Mouse (Mus musculus) liver, embryonic 14.5 days (tissue): ENCODE data around the gene Pde9a. TPM values are rescaled to one million over a fixed set of nuclear protein-coding genes. Genes with fewer than 3 reads are reported as not detected.

Experiments
- ATAC-seq: fragments of 200-750 bp; cut with Nextera tagmentation; 2 replicates; pipeline ENCODE4 v1.8.0; 2017; ENCODE audit warnings: moderate number of reproducible peaks, mild to moderate bottlenecking, moderate library complexity; ENCODE audit not compliant: insufficient read depth
- DNase-seq, 3 experiments: peaks; one replicate each; pipeline ENCODE4 v3.0.0-alpha.2; 2012 to 2013; ENCODE audit warnings: low read depth in 3 of 3, low spot score in 3 of 3
- H3K27ac ChIP-seq: fragments of 300-500 bp; sonication (generic); 2 replicates; pipeline ENCODE4 v1.5.1; 2014; ENCODE audit warnings: moderate library complexity, mild to moderate bottlenecking, control low read depth, inconsistent platforms
- H3K27me3 ChIP-seq: fragments of 300-500 bp; sonication (generic); 2 replicates; pipeline ENCODE4 v1.6.1; 2014; ENCODE audit warnings: mild to moderate bottlenecking, low read length, moderate library complexity; ENCODE audit not compliant: control insufficient read depth, insufficient read depth
- H3K36me3 ChIP-seq: fragments of 300-500 bp; sonication (generic); replicated peaks from 2 replicates; pipeline ENCODE4 v1.6.1; 2014; ENCODE audit warnings: low read depth; ENCODE audit not compliant: control insufficient read depth, insufficient read depth
- H3K4me1 ChIP-seq, 2 experiments: fragments of 200-500 bp in 1 of 2; fragments of 300-500 bp in 1 of 2; sonication (generic) in 1 of 2; replicated peaks; 2 replicates each; pipeline ENCODE4 v1.6.1; 2012 to 2014; ENCODE audit warnings: antibody characterized with exemption in 1 of 2, inconsistent platforms in 1 of 2, low read length in 1 of 2; ENCODE audit not compliant: control insufficient read depth in 2 of 2, insufficient read depth in 2 of 2
- H3K4me2 ChIP-seq: fragments of 300-500 bp; sonication (generic); 2 replicates; pipeline ENCODE4 v1.6.1; 2014; ENCODE audit warnings: low read depth, mild to moderate bottlenecking, control low read depth, moderate library complexity
- H3K4me3 ChIP-seq, 2 experiments: fragments of 200-500 bp in 1 of 2; fragments of 300-500 bp in 1 of 2; sonication (generic) in 1 of 2; 2 replicates each; pipeline ENCODE4 v1.5.1; 2012 to 2014; ENCODE audit warnings: low read depth in 2 of 2, low read length in 2 of 2, mild to moderate bottlenecking in 2 of 2, control low read depth in 1 of 2, inconsistent platforms in 1 of 2, moderate library complexity in 1 of 2; ENCODE audit not compliant: insufficient read depth in 1 of 2
- H3K9ac ChIP-seq: fragments of 300-500 bp; sonication (generic); replicated peaks from 2 replicates; pipeline ENCODE4 v1.6.1; 2014; ENCODE audit warnings: mild to moderate bottlenecking, control low read depth, moderate library complexity
- H3K9me3 ChIP-seq: fragments of 300-500 bp; sonication (generic); 2 replicates; pipeline ENCODE4 v1.6.1; 2016; ENCODE audit warnings: low read length, mixed read lengths; ENCODE audit not compliant: control insufficient read depth
- CTCF ChIP-seq: IDR thresholded peaks from 2 replicates; pipeline ENCODE4 v1.5.1; 2016; ENCODE audit warnings: antibody characterized with exemption, low read depth, control low read depth
- EP300 ChIP-seq: IDR thresholded peaks from 2 replicates; pipeline ENCODE4 v1.6.1; 2016; ENCODE audit warnings: antibody characterized with exemption, low read depth
- WGBS: fragments of 180-500 bp; shearing (Covaris S2); extraction: QIAGEN DNeasy Blood & Tissue Kit; methylation state at CpG from one replicate; pipeline ENCODE4 v1.1.7; 2014; ENCODE audit not compliant: insufficient replicate concordance; 5-methylcytosine and 5-hydroxymethylcytosine counted together
- polyA plus RNA-seq, 2 experiments: library from polyadenylated mRNA; depleted of rRNA in 1 of 2; stranded (reverse) in 1 of 2; unstranded in 1 of 2; fragments of >200 nt; fragmentation: Nextera tagmentation in 1 of 2; extraction: Ambion mirVana in 1 of 2; gene quantifications; 2 replicates each; pipeline versions ENCODE4 v1.2.1 to v1.2.3; 2012 to 2014

Pde9a gene
- polyA plus RNA-seq, 2 experiments, result 2.8 to 3.6 TPM

GRCm38 (mm10) chr17:31470766-31471418 is 84.9 kb downstream of the Pde9a start:
- no peak overlapping the region for H3K27ac ChIP-seq
- no peak overlapping the region for H3K4me2 ChIP-seq
- H3K36me3 ChIP-seq, result no peaks in the 10 kb centered on the region
- TF ChIP-seq CTCF, result no peak
- no peak for TF ChIP-seq EP300
- DNase-seq (no peak), ATAC-seq (no peak)
- no peaks in the 10 kb centered on the region for H3K4me1 ChIP-seq
- no peak overlapping the region for H3K9ac ChIP-seq
- 70% methylated on average over 5 of the region's 5 CpGs for WGBS
- H3K27me3 ChIP-seq, result no peaks in the 10 kb centered on the region
- H3K9me3 ChIP-seq, result no peaks in the 10 kb centered on the region
- H3K4me3 ChIP-seq, result no peak overlapping the region

DNA sequence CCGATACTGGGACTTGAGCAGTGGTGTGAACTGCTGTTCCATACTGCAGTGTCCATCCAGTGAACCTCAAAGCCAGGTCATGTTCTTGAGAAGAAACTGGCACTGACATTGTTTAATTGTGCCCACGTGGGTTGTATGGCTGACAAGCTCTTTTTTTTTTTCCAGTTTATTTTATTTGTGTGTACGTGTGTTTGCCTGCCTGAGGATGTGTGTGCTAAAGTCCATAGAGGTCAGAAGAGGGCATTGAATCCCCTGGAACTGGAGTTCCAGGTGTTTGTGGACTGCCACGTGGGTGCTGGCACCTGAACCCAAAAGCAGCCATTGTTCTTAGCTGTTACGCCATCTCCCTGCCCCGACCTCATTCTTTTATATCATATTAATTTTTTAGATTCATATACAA is 88.4 kb downstream of the Pde9a start:
- Histone ChIP-seq H3K4me3 (no peak overlapping the region), H3K27me3 (no peaks in the 10 kb centered on the region), H3K9ac (no peak overlapping the region), H3K36me3 (no peaks in the 10 kb centered on the region), H3K27ac (no peak overlapping the region), H3K4me2 (no peak overlapping the region), H3K9me3 (no peaks in the 10 kb centered on the region), H3K4me1 (peaks cover 0 to 3% of the 10 kb centered on the region in 2 experiments; a peak in 1 of 4 replicates)
- DNase-seq (no peak), ATAC-seq (no peak)
- WGBS, result 55% methylated on average over 6 of the region's 6 CpGs
- TF ChIP-seq CTCF (no peak), EP300 (no peak)

GRCm38 (mm10) chr17:31478606-31479005 is 92.6 kb downstream of the Pde9a start:
- Histone ChIP-seq H3K4me2 (no peak overlapping the region), H3K27me3 (no peaks in the 10 kb centered on the region), H3K9me3 (no peaks in the 10 kb centered on the region), H3K36me3 (no peaks in the 10 kb centered on the region), H3K4me1 (peaks cover 0 to 3% of the 10 kb centered on the region in 2 experiments; a peak in 1 of 4 replicates), H3K27ac (no peak overlapping the region), H3K9ac (no peak overlapping the region), H3K4me3 (no peak overlapping the region)
- no peak for TF ChIP-seq EP300
- no peak for TF ChIP-seq CTCF
- 57% methylated on average over 7 of the region's 7 CpGs for WGBS
- DNase-seq, result no peak
- ATAC-seq, result no peak

- DNase-seq, result no peak
- no peak for TF ChIP-seq CTCF
- no peak for TF ChIP-seq EP300
These were observed 93.3 kb downstream of the Pde9a start for GRCm38 (mm10) chr17:31479108-31479844.

GRCm38 (mm10) chr17:31486616-31487198 is 100.7 kb downstream of the Pde9a start:
- H3K27me3 ChIP-seq, result no peaks in the 10 kb centered on the region
- H3K4me3 ChIP-seq, result no peak overlapping the region
- 72% methylated on average over 10 of the region's 10 CpGs for WGBS
- DNase-seq (no peak), ATAC-seq (no peak)
- no peaks in the 10 kb centered on the region for H3K36me3 ChIP-seq
- no peak overlapping the region for H3K27ac ChIP-seq
- TF ChIP-seq CTCF, result no peak
- TF ChIP-seq EP300, result no peak
- no peaks in the 10 kb centered on the region for H3K4me1 ChIP-seq
- no peaks in the 10 kb centered on the region for H3K9me3 ChIP-seq
- H3K9ac ChIP-seq, result no peak overlapping the region
- H3K4me2 ChIP-seq, result no peak overlapping the region

More at GRCm38 (mm10) chr17:31479108-31479844, 93.3 kb downstream of the Pde9a start:
- Histone ChIP-seq H3K27ac (no peak overlapping the region), H3K36me3 (no peaks in the 10 kb centered on the region), H3K4me3 (no peak overlapping the region), H3K4me1 (peaks cover 0 to 3% of the 10 kb centered on the region in 2 experiments; a peak in 1 of 4 replicates), H3K9me3 (no peaks in the 10 kb centered on the region), H3K4me2 (no peak overlapping the region), H3K9ac (no peak overlapping the region), H3K27me3 (no peaks in the 10 kb centered on the region)
- 50% methylated on average over 11 of the region's 11 CpGs for WGBS
- no peak for ATAC-seq
